Mouse (Mus musculus) intestine, embryonic 14.5 days (tissue): ENCODE data around the gene Prss12. TPM values are rescaled to one million over a fixed set of nuclear protein-coding genes. Genes with fewer than 3 reads are reported as not detected.

Source experiments
- ATAC-seq: fragments of 200-750 bp; cut with Nextera tagmentation; replicated peaks from 2 replicates; pipeline ENCODE4 v1.8.0; 2017; ENCODE audit warnings: low read depth, moderate number of reproducible peaks, moderate TSS enrichment, moderate library complexity; ENCODE audit not compliant: low FRiP score, low TSS enrichment
- DNase-seq: peaks from one replicate; pipeline ENCODE4 v3.0.0-alpha.2; 2018; ENCODE audit warnings: low spot score
- H3K27ac ChIP-seq: fragments of 300-500 bp; sonication (generic); 2 replicates; pipeline ENCODE4 v1.5.1; 2014; ENCODE audit warnings: low read depth, mild to moderate bottlenecking, control low read depth
- H3K27me3 ChIP-seq: fragments of 300-500 bp; sonication (generic); replicated peaks from 2 replicates; pipeline ENCODE4 v1.6.1; 2014; ENCODE audit warnings: low read length, control low read depth; ENCODE audit not compliant: control insufficient read depth, insufficient read depth
- H3K36me3 ChIP-seq: fragments of 300-500 bp; sonication (generic); 2 replicates; pipeline ENCODE4 v1.6.1; 2014; ENCODE audit warnings: low read length, control low read depth; ENCODE audit not compliant: control insufficient read depth, insufficient read depth
- H3K4me1 ChIP-seq: fragments of 300-500 bp; sonication (generic); replicated peaks from 2 replicates; pipeline ENCODE4 v1.6.1; 2014; ENCODE audit warnings: low read length, control low read depth, mixed read lengths; ENCODE audit not compliant: control insufficient read depth, insufficient read depth
- H3K4me2 ChIP-seq: fragments of 300-500 bp; sonication (generic); 2 replicates; pipeline ENCODE4 v1.6.1; 2014; ENCODE audit warnings: low read length
- H3K4me3 ChIP-seq: fragments of 300-500 bp; sonication (generic); 2 replicates; pipeline ENCODE4 v1.5.1; 2014; ENCODE audit warnings: low read depth, low read length, control low read depth, mixed read lengths
- H3K9ac ChIP-seq: fragments of 300-500 bp; sonication (generic); 2 replicates; pipeline ENCODE4 v1.6.1; 2014; ENCODE audit warnings: mild to moderate bottlenecking, low read length
- H3K9me3 ChIP-seq: fragments of 300-500 bp; sonication (generic); 2 replicates; pipeline ENCODE4 v1.6.1; 2016; ENCODE audit warnings: low read length, control low read depth; ENCODE audit not compliant: control insufficient read depth
- WGBS: fragments of 180-500 bp; shearing (Covaris S2); extraction: QIAGEN DNeasy Blood & Tissue Kit; methylation state at CpG from one replicate; pipeline ENCODE4 v1.1.7; 2014; 5-methylcytosine and 5-hydroxymethylcytosine counted together
- polyA plus RNA-seq: library from polyadenylated mRNA; unstranded; fragments of >200 nt; fragmentation: Nextera tagmentation; extraction: Ambion mirVana; gene quantifications from 2 replicates; pipeline ENCODE4 v1.2.1, GENCODE M21; 2014

Prss12 gene
- polyA plus RNA-seq, 1 experiment from 2014 or later: 4.2 TPM

DNA sequence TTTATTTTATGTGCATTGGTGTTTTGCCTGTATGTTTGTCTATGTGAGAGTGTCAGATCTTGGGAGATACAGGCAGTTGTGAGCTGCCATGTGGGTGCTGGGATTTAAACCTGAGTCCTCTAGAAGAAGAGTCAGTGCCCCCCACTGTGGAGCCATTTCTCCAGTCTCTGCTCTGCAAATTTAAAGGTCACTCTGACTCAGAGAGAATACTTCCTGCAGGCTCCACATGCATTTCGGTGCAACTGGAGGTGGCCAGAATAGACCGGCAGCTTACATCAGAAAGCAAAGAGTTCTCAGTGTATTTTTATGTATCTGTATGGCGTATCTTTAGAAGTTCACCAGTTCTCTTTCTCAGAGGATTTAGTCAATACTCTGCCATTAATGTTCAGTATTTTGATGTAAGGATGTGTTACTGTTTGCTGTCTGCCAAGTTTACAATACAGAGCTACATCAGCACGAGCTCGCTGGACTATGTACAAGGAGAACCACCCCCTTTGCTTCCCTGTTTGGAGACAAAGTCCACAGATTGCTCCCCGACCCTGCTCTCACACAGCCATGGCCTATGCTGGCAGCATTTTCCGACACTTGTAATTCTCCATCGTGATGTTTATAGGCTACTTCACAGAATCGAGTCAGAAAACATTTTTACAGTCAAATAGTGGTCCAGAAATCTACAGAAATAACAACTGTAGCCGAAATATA lies 81.2 kb downstream of the Prss12 start:
- 70% methylated on average over 10 of the region's 10 CpGs for WGBS
- Histone ChIP-seq H3K36me3 (no peaks in the 10 kb centered on the region), H3K4me3 (no peak overlapping the region), H3K9ac (no peak overlapping the region), H3K27ac (no peak overlapping the region), H3K4me2 (no peak overlapping the region), H3K27me3 (no peaks in the 10 kb centered on the region), H3K9me3 (no peaks in the 10 kb centered on the region), H3K4me1 (no peaks in the 10 kb centered on the region)
- DNase-seq (no peak), ATAC-seq (no peak)

DNA sequence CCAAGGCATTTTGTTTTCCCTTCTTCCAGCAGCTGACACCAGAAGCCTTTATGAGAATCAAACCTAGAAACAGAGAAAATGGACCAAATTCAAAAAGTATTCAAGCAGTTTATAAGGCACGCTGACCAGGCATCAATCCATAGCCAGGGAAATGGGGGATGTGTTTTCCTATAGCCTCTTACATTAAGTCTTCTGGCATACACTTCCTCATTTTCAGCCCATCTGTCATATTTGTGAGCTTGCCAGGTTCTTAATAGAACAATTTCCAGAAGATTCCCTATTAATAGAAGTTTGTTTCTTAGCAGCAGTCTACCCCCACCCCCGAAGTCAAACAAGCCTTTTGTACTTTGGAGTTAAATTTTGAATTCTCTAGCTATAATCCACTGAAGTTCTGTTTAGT lies 84.4 kb downstream of the Prss12 start:
- DNase-seq: no peak
- Histone ChIP-seq H3K36me3 (no peaks in the 10 kb centered on the region), H3K9me3 (no peaks in the 10 kb centered on the region), H3K9ac (no peak overlapping the region), H3K27me3 (no peaks in the 10 kb centered on the region), H3K27ac (no peak overlapping the region), H3K4me3 (no peak overlapping the region), H3K4me2 (no peak overlapping the region), H3K4me1 (no peaks in the 10 kb centered on the region)
- WGBS: 79% methylated on average over 2 of the region's 2 CpGs
- no peak for ATAC-seq

DNA sequence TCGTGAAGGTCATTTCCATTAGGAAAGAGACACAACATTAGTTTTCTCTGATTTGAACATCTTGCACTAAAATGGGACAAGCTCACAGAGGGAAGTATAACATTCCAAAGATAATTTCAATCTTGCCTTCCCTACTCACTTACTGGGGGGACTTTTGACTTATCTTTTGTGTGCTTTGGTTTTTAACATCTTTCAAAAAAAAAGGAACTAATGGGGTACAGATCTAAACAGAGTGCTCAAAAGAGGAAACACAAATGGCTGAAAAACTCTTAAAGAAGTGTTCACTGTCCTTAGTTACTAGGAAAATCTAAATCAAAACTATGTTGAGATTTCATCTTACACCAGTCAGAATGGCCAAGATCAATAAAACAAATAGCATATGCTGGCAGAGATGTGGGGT lies 90.6 kb downstream of the Prss12 start:
- 76% methylated on average over 1 of the region's 1 CpGs for WGBS
- ATAC-seq: no peak

DNA sequence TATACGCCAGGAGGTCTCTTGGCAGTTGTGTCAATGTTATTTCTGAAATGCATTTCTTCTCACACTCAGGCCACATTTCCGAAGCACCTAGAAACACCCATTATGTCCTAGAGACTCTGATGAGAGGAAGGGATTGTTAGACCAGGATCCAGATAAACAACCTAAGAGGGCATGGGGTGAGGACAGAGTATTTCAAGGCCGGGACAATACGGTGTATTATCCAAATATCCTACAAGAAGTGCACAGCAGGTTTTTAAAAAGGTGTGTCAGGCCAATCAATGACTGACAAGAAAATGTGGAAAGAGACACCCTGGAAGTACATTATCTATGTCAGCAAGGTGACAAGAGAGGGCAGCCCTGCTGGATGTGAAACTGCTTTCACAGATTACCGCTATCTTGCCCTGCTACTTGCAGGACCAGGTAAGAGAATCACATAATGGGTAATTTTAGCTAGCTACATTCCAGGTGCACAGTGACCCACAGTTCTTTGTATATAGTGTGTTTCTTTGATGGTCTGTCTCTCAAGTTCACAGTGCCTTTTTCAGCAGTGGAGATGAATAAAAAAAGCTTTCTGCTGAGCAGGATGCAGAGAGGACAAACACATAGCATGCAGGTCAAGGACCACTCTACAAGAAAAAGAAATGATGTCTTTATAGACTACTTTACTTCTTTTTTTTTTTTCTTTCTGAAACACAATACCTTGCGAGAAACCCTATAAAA lies 97.0 kb downstream of the Prss12 start:
- no peaks in the 10 kb centered on the region for H3K27me3 ChIP-seq
- H3K9ac ChIP-seq: no peak overlapping the region
- H3K4me1 ChIP-seq: no peaks in the 10 kb centered on the region
- no peak for ATAC-seq
- 84% methylated on average over 6 of the region's 6 CpGs for WGBS
- no peaks in the 10 kb centered on the region for H3K36me3 ChIP-seq
- no peak for DNase-seq
- H3K27ac ChIP-seq: no peak overlapping the region
- H3K4me3 ChIP-seq: no peak overlapping the region
- H3K4me2 ChIP-seq: no peak overlapping the region
- no peaks in the 10 kb centered on the region for H3K9me3 ChIP-seq

More for the DNA sequence above, 90.6 kb downstream of the Prss12 start:
- no peaks in the 10 kb centered on the region for H3K9me3 ChIP-seq
- DNase-seq: no peak
- no peak overlapping the region for H3K27ac ChIP-seq
- no peaks in the 10 kb centered on the region for H3K4me1 ChIP-seq
- H3K4me3 ChIP-seq: no peak overlapping the region
- no peak overlapping the region for H3K9ac ChIP-seq
- no peak overlapping the region for H3K4me2 ChIP-seq
- no peaks in the 10 kb centered on the region for H3K36me3 ChIP-seq
- H3K27me3 ChIP-seq: no peaks in the 10 kb centered on the region

DNA sequence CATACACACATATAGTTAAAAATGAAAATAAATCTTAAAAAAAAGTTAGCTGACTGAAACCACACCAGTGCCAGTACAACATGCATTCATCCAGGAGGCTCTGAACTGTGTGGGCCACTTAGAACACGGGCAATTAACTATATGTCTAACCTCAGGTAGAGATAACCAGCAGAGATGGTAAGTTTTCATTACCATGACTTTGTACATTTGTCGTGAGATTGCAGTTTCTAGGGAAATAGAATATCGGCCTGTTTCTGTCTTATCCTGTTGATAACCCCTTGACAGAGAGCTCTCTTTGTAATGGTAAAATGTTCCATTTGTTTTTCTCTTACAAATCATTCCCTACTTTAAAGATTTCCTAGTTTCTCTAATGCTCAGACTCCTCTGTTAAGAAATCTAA lies 103.8 kb downstream of the Prss12 start:
- no peaks in the 10 kb centered on the region for H3K27me3 ChIP-seq
- WGBS: 86% methylated on average over 3 of the region's 3 CpGs
- H3K4me1 ChIP-seq: no peaks in the 10 kb centered on the region
- DNase-seq (no peak), ATAC-seq (no peak)
- H3K4me3 ChIP-seq: no peak overlapping the region
- no peak overlapping the region for H3K4me2 ChIP-seq
- H3K9me3 ChIP-seq: no peaks in the 10 kb centered on the region
- no peaks in the 10 kb centered on the region for H3K36me3 ChIP-seq
- H3K27ac ChIP-seq: no peak overlapping the region
- H3K9ac ChIP-seq: no peak overlapping the region

DNA sequence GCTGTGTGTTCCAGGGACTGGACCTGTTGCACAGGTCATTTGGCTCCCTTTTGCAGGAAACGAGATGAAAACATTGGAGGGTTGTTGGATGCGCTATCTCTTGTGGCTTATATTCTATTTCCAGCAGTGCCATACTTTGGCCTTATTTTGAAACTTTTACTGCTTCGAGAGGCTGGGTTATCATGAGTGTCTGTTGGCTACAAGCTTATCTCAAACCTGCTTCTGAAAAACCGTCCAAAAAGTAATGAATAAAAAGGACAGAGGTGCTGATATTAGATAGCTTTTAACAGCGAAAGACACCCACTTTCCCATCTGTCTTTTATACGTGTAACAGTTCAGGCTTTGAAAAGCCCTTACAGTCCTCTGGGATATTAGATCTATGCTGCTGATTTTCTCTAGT lies 107.2 kb downstream of the Prss12 start:
- H3K4me1 ChIP-seq: no peaks in the 10 kb centered on the region
- no peak for ATAC-seq
- no peak overlapping the region for H3K4me3 ChIP-seq
- 83% methylated on average over 6 of the region's 6 CpGs for WGBS
- H3K9ac ChIP-seq: no peak overlapping the region
- H3K27ac ChIP-seq: no peak overlapping the region
- no peak overlapping the region for H3K4me2 ChIP-seq
- no peaks in the 10 kb centered on the region for H3K9me3 ChIP-seq
- no peak for DNase-seq
- no peaks in the 10 kb centered on the region for H3K36me3 ChIP-seq
- H3K27me3 ChIP-seq: no peaks in the 10 kb centered on the region

DNA sequence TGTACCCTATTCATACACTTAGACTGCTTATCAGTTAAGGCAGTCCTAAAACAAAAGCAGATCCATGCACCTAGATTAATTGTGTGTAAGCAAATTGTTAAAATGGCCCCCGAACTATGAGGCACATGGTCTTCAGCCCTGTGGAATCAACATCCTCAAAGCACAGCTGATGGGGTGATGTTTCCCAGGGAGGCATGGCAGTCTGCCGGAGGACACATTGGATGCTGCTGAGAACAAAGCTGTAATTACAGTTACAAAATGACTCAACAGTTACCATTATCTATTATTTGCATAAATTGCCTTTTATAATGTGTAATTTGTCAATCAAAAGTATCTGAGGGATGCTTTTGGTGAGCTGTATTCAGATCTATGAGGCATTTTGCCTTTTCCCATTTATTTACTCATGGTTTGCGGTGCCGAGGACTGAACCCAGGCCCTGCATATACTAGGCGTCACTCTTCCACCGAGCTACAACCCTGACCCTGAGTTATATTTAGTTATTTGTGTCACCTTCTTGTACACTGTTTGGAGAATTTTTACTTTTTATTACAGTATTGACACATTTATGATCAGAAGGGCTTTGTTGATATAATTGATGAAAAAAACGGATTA lies 108.6 kb downstream of the Prss12 start:
- ATAC-seq (no peak), DNase-seq (no peak)
- no peak overlapping the region for H3K4me2 ChIP-seq
- WGBS: 92% methylated on average over 7 of the region's 7 CpGs
- no peaks in the 10 kb centered on the region for H3K27me3 ChIP-seq
- H3K36me3 ChIP-seq: no peaks in the 10 kb centered on the region
- no peak overlapping the region for H3K4me3 ChIP-seq
- H3K27ac ChIP-seq: no peak overlapping the region
- no peaks in the 10 kb centered on the region for H3K4me1 ChIP-seq
- H3K9ac ChIP-seq: no peak overlapping the region
- no peaks in the 10 kb centered on the region for H3K9me3 ChIP-seq
